Mouse (Mus musculus) embryo, embryonic 10.5 days (tissue): ENCODE results near the gene Myo9a.
"Not testable (repeated sequence)": the region's sequence is repeated elsewhere in the genome, so short reads cannot be mapped to it uniquely, and the experiment has no call there.

Experiments used
- DNase-seq: peaks from one replicate; pipeline ENCODE4 v3.0.0-alpha.2; 2015; ENCODE audit warnings: low spot score

The Myo9a gene

DNA sequence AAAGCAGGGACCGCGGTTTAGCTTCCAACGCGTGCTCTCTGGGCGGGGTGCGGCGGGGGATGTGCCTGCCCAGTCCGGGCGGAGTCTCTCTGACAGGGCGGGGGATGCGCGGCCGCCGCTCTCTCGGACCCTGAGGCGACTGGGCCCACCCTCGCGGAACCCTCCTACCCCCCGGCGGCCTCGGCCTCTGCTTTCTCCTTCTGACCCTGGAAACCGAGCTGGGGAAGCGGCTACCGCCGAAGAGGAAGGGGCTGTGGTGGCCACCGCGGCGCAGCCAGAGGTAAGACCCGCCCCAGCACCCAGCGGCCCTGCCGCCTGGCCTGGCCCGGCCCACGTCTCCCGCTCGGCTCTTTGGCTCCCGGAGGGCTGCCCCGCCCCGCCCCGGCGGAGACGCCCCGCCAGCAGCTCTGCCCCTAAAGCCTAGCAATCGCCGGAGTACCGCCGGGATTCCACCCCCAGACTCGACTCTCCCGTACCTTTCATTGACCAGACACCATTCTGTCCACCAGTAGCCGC lies 428 bp downstream of the Myo9a start:
- peak; percentile 78 for DNase-seq

DNA sequence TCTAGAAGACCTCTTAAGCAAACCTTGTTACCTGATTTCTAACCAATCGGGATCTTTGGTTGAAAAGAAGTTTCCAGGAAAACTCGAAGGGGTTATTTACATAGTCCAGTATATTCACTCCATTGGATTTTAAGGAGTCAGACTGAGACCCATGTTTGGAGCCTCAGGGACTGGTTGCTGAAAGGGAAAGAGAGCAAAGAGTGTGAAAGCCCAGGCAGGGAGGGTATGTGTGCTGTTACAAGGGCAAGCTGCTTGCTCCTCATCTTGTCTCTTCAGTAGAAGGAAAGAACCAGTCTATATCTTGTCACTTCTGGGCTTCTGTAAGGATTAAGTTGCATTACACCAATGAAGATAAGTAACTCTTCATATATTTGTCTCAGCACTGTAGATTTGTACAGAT lies 1.3 kb downstream of the Myo9a start:
- no peak for DNase-seq

DNA sequence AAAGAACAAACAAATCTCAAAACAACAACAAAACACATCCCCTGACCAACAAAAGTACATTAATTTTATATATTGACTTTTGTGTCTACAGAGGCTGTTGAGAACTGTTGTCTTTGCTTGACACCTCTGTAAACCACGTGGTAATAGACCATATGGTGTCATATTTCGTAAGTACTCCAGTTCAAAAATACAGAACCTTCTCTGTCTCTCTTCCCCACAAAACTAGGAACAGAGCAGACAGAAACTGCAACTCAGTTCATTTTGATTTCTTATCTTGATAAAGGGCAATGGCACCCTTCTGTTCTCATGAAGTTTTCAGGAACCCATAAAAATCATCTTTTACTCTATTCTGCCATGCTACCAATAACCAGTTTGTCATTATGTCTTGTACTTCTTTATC lies 4.5 kb downstream of the Myo9a start:
- no peak for DNase-seq

DNA sequence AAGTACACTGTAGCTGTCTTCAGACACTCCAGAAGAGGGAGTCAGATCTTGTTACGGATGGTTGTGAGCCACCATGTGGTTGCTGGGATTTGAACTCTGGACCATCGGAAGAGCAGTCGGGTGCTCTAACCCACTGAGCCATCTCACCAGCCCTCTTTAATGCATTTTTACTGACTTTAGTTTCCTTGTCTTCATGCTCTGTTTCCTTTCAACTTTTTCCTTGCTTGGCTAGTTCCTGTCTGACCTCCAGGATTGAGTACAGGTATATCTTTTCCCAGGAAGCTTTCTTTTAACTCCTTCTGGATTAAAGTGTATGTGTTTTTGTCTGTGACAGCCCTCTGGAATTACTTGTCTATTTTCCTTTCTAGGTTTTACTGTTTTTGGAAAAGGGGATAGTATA lies 6.3 kb downstream of the Myo9a start:
- not testable (repeated sequence) for DNase-seq

DNA sequence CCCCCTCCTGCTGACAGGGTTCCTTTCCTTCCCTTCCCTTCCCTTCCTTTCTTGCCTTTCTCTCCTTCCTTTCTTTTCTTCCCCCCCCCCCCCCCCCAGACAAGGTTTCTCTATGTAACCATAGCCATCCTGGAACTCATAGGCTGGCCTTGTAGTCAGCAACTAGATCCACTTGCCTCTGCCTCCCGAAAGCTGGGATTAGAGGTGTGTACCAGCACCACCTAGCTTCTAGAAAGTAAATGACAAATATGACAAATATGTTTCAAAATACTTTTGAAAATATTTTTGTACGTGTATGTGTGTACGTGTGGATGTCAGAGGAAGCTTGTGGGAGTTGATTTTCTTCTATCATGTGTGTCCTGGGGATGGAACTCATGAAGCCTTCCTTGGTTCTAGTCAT lies 9.8 kb downstream of the Myo9a start:
- no peak for DNase-seq

DNA sequence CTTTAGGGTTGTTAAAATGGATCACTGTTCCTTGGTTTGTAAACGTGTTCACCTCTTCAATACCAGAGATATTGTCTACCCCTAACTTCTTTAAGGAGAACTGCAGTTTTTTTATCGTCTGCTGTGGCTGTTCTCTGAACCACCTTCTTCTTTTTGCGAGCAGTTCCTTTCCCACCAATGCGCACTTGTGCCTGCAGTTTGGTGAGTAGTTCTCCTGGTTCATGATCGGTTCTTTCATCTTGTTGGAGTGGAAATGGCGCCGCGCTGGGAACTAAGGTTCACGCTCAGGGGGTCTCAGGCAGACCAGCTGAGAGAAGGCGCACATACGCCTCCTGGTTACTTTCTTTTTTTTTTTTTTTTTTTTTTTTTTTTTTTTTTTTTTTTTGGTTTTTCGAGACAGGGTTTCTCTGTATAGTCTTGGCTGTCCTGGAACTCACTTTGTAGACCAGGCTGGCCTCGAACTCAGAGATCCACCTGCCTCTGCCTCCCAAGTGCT lies 16.3 kb downstream of the Myo9a start:
- not testable (repeated sequence) for DNase-seq

DNA sequence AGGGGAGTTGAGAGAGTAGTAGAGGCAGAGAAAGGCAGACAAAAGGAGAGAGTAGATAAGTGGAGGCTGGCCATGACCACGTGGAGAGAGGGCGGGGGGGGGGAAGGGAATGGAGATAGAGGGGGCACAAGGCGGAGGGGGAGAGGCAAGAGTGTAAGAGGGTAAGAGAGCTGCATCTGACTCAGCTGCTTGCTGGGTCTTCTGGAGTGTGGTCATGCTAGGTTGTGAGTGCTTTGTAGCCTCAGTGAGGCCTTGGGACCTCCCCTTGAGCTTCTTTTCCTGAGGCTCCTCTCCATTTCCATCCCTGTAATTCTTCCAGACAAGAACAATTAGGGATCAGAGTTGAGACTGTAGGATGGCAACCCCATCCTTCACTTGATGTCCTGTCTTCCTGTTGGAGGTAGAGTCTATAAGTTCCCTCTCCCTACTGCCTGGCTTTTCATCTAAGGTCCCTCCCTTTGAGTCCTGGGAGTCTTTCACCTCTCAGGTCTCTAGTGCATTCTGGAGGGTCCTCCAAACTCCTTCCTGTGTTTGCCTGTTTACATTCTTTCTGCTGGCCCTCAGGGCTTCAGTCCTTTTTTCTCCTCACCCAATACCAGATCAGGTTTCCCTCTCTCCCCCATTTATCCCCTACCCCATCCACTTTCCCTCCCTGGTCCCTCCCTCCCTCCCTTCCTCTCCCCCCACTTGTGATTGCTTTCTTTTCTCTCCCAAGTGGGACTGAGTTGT lies 55.5 kb downstream of the Myo9a start:
- not testable (repeated sequence) for DNase-seq

DNA sequence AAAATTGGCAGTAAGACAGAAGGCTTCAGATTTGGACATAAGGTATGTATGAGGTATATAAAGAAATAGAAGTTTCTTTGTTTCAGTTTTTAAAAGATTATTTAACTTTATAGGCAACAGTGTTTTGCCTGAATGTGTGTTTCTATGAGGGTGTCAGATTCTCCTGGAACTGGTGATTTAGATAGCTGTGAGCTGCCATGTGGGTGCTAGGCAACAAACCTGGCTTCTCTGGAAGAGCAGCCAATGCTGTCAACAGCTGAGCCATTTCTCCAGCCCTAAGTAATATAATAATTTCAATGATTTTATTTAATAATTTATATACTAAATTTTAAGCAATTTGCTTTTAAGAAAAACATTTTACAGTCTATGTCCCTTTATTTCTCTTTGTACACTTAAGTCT lies 133.9 kb downstream of the Myo9a start:
- DNase-seq = no peak

DNA sequence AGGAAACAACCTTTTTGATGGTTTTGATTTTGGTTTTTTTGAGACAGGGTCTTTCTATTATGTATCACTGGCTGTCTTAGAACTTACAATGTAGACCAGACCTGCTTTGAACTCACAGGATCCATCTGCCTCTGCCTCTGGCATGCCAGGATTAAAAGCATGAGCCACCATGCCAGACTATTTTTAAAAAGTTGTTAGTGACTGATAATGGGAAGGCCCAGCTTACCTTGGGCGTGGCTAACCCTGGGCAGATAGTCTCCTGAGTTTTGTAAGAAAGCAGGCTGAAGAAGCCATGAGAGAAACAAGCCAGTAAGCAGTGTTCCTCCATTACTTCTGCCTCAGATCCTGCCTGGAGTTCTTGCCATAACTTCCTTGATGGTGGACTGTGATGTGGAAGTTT lies 152.7 kb downstream of the Myo9a start:
- no peak for DNase-seq

DNA sequence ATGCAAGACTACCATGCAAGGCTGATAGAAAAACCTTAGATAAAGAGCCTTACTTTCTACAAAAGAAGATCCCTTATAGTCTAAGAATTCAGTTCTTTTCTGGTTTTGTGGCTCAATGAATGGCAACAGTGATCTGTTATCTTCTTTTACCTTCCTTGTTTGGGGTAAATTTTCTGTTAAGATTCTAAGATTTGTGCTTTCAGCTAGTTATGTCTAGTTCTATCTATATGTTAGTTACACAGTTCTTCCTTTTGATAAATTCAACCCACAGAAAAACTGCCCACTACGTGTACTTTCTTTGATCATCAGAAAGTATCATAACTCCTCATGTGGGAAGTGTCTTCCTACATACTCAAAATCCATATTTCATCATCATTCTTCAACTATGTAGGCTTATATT lies 164.1 kb downstream of the Myo9a start:
- DNase-seq = no peak

DNA sequence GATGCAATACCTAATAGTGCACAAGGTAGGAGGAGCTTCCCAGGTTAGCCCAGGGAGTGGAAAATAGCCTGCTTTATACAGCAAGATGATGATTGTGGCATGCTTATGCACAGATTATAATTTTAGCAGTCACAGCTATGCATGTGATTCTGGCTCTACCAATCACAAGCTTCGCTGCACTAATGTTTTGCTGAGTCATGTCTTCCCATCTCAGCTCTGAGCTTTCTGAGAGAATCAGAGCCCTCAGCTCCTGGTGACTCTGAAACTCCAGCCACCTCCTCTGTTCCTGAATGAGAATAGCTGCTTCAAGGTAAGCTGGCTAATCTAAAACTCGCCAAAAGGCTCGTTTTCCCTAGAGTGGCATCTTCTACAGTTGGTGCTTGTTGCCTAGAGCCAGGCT lies 179.6 kb downstream of the Myo9a start:
- DNase-seq = no peak

DNA sequence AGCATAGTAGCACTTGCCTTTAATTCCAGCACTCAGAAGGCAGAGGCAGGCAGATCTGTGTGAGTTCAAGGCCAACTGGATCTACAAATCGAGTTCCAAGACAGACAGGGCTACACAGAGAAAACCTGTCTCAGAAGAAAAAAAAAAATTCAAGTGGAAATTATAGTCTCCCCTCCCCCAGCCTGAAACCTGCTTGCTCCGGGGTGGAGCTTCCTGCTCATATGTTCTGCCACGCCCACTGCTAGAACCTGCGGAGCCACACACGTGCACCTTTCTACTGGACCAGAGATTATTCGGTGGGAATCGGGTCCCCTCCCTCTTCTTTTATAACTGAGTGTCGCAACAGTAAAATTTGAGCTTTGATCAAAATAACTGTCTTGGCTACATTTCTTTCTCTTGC lies 185.2 kb downstream of the Myo9a start:
- not testable (repeated sequence) for DNase-seq

DNA sequence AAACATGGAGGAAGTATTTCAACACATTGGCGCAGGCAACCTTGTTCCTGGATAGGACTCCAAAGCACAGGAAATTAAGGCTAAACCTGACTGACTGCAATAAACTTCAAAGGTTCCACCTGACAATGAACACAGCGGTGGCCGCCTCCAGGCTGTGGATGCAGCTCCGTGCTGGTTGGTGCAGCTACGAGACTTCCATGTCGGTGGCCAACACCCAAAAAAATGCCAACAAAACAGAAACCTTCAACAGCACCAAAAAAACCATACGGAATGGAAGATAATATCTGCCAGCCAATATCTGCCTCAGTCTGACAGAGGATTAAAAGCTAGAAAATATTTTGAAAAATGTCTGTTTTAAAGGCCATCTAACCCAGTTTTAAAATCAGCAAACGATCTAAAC lies 187.8 kb downstream of the Myo9a start:
- no peak for DNase-seq

DNA sequence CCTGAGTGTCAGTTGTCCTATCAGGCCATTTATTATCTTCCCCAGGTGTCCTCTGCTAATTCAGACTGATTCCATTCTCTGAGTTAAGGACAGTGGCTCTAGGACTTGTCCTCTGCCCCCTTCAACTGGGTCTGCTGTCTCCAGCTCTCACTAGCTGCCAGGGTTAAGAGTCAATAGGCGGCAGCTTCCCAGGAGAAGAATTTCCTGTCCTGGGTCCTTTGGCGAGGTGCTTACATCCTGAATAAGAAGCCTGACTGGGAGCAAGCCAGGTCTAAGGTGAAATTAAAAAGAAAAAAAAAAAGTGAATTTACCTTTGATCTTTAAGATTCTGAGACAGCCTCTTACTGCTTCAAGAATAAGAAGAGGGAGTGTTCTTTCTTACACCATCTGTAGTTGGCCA lies 189.0 kb downstream of the Myo9a start:
- DNase-seq = no peak

DNA sequence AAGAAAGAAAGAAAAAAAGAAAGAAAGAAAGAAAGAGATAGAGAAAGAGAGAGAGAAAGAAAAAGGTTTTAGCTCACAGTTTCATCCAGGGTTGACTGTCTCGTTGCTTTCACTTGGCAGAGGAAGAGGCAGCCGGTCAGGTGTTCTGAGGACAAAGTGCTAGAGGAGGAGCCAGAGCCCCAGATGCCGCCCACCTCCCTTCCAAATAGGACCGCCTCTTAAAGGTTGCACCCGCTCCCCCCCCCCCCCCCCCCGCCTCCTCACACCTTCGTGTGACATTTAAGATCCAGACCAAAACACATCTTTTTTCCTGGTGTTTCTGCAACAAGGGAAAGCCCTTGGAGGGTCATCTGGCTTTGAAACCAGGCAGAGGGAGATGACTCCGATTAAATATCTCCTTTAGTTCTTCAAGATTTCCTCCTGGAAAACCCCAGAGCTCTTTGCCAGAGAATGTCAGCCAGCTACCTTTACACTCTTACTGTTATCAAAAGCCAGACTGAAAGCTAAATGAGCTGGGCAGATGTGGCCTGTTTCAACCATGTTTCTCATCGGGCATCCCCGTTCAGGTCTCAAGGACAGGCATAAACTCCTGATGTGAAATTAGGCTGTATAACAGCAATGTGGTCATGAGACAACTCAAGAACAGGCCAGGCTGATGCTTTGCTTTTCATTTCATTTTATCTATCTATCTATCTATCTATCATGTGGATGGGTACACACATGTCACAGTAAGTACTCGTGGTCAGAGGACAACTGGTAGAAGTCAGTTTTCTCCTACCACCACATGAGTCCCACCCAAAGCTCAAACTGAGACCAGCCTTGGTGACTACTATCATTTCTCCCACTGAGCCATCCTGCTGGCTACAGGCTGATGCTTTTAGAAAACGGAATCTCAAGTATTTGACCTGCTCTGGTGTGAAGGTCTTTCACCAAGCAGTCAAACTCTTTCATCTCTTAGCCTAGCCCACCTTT lies 190.5 kb downstream of the Myo9a start:
- DNase-seq = peak; percentile 14

DNA sequence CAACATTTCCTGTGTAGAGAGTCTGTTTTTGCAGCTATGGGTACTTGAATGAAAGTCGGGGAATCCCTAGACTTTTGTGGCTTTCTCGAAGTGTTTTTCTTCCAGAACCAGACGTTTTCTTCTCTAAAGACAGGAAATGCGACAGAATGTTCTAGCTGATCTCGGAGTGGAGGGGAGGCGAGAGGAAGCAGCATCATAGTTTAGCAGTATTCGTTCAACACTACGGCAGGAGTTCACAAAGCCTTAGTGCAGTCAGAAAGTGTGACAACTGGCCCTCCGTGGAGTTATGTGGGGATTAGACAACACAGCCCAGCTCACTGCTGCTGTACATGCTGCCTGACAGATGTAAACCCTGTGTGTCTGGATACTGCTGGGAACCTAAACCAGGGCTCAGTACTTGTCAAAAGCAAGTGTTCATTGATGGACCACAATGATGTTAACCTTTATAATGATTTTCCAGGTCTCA lies 191.2 kb downstream of the Myo9a start:
- peak; percentile 16 for DNase-seq

DNA sequence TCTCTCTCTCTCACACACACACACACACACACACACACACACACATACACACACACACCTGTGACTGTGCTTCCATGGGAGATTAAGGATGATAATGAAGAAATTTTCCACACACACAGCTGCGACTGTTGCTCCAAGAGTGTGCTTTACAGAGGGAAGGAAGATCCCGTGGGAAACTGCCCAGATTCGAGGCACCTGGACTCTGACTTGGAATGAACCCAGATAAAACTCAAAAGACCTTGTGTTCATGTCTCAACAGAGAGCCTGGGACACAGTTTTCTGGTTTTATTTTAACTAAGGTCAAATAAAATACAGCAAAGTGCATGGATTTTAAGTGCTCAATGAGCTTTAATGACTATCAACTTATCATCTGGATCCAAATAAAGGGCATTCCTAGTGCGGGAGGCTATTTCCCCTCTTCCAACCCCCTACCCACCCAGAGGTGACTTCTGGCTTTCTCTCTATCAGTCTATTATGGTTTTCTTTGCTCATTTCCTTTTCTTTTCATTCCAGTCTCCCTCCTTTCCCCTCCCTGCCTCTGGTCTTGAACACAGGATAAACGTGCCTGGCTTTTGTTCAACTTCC lies 191.9 kb downstream of the Myo9a start:
- DNase-seq = no peak

DNA sequence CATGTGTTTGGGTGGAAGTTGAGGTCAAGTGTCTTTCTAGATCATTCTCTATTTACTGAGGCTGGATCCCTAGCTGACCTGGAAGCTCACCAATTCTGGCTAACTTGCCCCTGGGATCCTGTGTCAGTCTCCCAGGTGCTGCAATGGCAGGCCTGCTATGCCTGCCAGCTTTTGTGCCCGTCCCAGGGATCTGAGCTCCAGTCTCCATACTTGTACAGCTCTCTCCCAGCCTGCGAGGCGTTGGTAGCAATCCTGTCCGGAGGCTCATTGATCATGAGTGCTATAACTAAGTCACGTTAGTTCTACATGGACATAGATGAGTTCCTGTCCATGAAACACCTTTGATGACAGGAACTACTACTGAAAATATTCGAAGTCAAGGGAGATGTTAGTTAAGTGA lies 193.1 kb downstream of the Myo9a start:
- DNase-seq = no peak

DNA sequence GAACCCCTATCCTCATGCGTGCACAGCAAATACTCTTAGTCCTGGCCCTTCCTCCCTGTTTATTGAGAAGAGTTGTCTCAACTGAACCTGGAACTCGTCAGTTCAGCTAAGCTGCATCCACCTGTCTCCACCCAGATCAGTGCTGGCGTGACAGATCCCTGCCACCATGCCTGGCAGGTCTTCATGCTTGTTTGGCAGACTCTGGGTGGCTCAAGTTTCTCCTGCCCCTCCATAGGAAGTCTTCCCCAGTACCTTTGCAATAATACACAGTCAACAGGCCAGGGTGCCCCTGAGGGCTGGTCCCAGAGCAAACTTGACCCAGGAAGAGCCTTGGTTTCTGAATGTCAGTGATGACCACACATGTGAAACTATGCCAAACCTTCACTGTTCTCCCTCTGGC lies 194.5 kb downstream of the Myo9a start:
- DNase-seq = no peak

DNA sequence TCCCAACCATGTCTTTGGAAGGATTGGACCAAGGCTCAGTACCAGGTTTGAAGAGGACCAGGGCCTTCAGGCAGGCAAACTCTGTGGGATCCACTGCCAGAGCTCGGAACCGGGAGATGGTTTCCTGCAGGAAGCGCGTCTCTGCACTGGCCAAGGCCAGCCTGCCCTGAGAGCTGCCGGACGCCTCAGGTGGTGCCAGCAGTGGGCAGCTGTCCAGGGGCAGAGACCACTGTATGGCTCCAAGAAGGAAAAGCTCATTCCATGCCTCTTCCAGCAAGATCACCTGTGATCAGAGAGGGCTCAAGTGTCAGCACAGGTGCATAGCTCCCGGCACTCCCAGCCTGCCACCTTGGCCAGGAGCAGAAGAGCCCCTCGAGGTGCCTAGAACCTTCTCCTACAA lies 196.6 kb downstream of the Myo9a start:
- no peak for DNase-seq

DNA sequence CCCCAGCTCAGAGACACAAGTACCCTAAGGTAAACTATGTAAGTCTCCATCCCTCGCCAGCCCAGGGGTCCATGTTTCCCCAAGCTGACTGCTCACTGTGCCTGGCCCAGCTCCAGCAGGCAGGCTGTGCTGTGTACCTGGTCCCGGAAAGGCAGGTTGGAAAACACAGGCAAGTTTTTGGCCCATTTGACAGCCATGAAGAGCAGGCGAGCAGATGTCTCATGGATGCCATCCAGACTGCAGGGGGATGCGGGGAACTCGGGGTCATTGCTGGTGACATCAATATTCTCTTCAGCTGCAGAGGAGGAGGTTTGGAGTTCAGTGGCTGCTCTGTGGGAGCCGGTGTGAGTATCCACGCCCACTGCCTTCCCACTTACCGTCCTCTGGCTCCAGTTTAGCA lies 197.5 kb downstream of the Myo9a start:
- no peak for DNase-seq

DNA sequence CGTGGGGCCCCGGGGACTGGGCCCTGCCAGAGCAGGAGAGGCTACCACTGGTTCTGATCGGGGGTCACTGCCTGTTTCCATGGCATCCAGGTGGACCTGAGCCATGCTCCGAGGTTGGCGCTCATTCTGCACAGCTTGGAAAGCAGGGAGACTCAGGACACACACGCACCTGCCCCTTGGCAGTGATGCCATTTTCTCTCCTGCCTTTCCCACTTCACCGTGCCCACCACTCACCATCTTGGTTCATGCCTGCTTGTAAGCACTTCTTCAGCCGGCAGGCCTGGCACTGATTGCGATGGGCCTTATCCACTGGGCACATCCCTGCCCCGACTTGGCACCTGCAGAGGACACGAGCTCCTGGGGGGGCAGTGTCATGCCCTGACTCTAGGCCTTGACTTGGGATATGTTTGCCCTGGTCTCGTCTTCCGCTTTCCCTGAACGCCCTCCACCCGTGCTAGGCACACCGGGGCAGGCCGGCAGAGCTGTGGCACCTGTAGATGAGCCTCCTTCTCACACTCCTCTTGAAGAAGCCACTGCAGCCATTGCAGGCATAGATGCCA lies 198.1 kb downstream of the Myo9a start:
- no peak for DNase-seq
